Mouse (Mus musculus): Measurements from ENCODE around the gene Plxna2. TPM values are rescaled to one million over a fixed set of nuclear protein-coding genes. Genes with fewer than 3 reads are reported as not detected.

Gene Plxna2
- polyA plus RNA-seq, 1 experiment from 2014 or later = 72.1 TPM

- 93% methylated on average over 6 of the region's 6 CpGs for WGBS
- no peak for ATAC-seq (replicated peaks)
- H3K4me1 ChIP-seq = peaks cover 86% of the 10 kb centered on the region
These were observed 25.9 kb downstream of the Plxna2 start for GRCm38 (mm10) chr1:194643930-194644329.

GRCm38 (mm10) chr1:194645898-194646297 is 27.9 kb downstream of the Plxna2 start:
- Histone ChIP-seq H3K27ac (replicated peaks) (no peak overlapping the region), H3K27me3 (no peaks in the 10 kb centered on the region), H3K9ac (replicated peaks) (no peak overlapping the region), H3K4me1 (peaks cover 71% of the 10 kb centered on the region), H3K36me3 (peaks cover 55% of the 10 kb centered on the region), H3K4me3 (no peak overlapping the region), H3K9me3 (no peaks in the 10 kb centered on the region), H3K4me2 (replicated peaks) (peak overlapping the region; percentile 17; the same call in 1 of the 2 replicates)
- ATAC-seq (replicated peaks) = no peak
- WGBS = 85% methylated on average over 1 of the region's 1 CpGs

More at GRCm38 (mm10) chr1:194643930-194644329, 25.9 kb downstream of the Plxna2 start:
- Histone ChIP-seq H3K36me3 (peaks cover 35% of the 10 kb centered on the region), H3K27me3 (no peaks in the 10 kb centered on the region), H3K4me2 (replicated peaks) (no peak overlapping the region), H3K4me3 (no peak overlapping the region), H3K27ac (replicated peaks) (no peak overlapping the region), H3K9ac (replicated peaks) (no peak overlapping the region), H3K9me3 (no peaks in the 10 kb centered on the region)

- H3K4me2 ChIP-seq (replicated peaks) = no peak overlapping the region
- H3K27ac ChIP-seq (replicated peaks) = no peak overlapping the region
- H3K4me3 ChIP-seq = no peak overlapping the region
- no peaks in the 10 kb centered on the region for H3K27me3 ChIP-seq
- ATAC-seq (replicated peaks) = no peak
- peaks cover 64% of the 10 kb centered on the region for H3K36me3 ChIP-seq
- 44% methylated on average over 1 of the region's 1 CpGs for WGBS
- H3K9me3 ChIP-seq = no peaks in the 10 kb centered on the region
- H3K4me1 ChIP-seq = peaks cover 38% of the 10 kb centered on the region
- H3K9ac ChIP-seq (replicated peaks) = no peak overlapping the region
These were observed 32.1 kb downstream of the Plxna2 start for GRCm38 (mm10) chr1:194650076-194650475.

- H3K9me3 ChIP-seq = no peaks in the 10 kb centered on the region
- peaks cover 34% of the 10 kb centered on the region for H3K4me1 ChIP-seq
- H3K36me3 ChIP-seq = peaks cover 61% of the 10 kb centered on the region
- H3K27ac ChIP-seq (replicated peaks) = no peak overlapping the region
- no peak overlapping the region for H3K4me3 ChIP-seq
- 94% methylated on average over 2 of the region's 2 CpGs for WGBS
- no peak overlapping the region for H3K9ac ChIP-seq (replicated peaks)
- no peak overlapping the region for H3K4me2 ChIP-seq (replicated peaks)
- H3K27me3 ChIP-seq = no peaks in the 10 kb centered on the region
- no peak for ATAC-seq (replicated peaks)
These were observed 32.5 kb downstream of the Plxna2 start for GRCm38 (mm10) chr1:194650566-194650965.

- H3K9ac ChIP-seq (replicated peaks) = no peak overlapping the region
- no peaks in the 10 kb centered on the region for H3K27me3 ChIP-seq
- no peak for ATAC-seq (replicated peaks)
- no peaks in the 10 kb centered on the region for H3K9me3 ChIP-seq
- WGBS = 93% methylated on average over 3 of the region's 3 CpGs
- no peak overlapping the region for H3K27ac ChIP-seq (replicated peaks)
- H3K4me3 ChIP-seq = no peak overlapping the region
- peaks cover 21% of the 10 kb centered on the region for H3K4me1 ChIP-seq
- no peak overlapping the region for H3K4me2 ChIP-seq (replicated peaks)
- peaks cover 55% of the 10 kb centered on the region for H3K36me3 ChIP-seq
These were observed 34.0 kb downstream of the Plxna2 start for GRCm38 (mm10) chr1:194651987-194652386.

GRCm38 (mm10) chr1:194658459-194659160 is 40.6 kb downstream of the Plxna2 start:
- H3K9me3 ChIP-seq = no peaks in the 10 kb centered on the region
- H3K27me3 ChIP-seq = no peaks in the 10 kb centered on the region
- peaks cover 26% of the 10 kb centered on the region for H3K36me3 ChIP-seq
- no peak overlapping the region for H3K4me3 ChIP-seq
- WGBS = 50% methylated on average over 1 of the region's 1 CpGs
- H3K4me1 ChIP-seq = peaks cover 38% of the 10 kb centered on the region
- H3K9ac ChIP-seq (replicated peaks) = no peak overlapping the region
- H3K4me2 ChIP-seq (replicated peaks) = no peak overlapping the region
- 0 out of 2 replicates have a peak overlapping the region, but pooled peaks have one; percentile 15 for H3K27ac ChIP-seq (replicated peaks)
- ATAC-seq (replicated peaks) = 0 out of 2 replicates have a peak, but pooled peaks have one; percentile 35

- WGBS = 92% methylated on average over 3 of the region's 3 CpGs
- peaks cover 28% of the 10 kb centered on the region for H3K36me3 ChIP-seq
- H3K27ac ChIP-seq (replicated peaks) = no peak overlapping the region
- no peak for ATAC-seq (replicated peaks)
- H3K9me3 ChIP-seq = no peaks in the 10 kb centered on the region
- H3K4me1 ChIP-seq = peaks cover 40% of the 10 kb centered on the region
- no peak overlapping the region for H3K9ac ChIP-seq (replicated peaks)
- no peak overlapping the region for H3K4me2 ChIP-seq (replicated peaks)
- no peak overlapping the region for H3K4me3 ChIP-seq
- H3K27me3 ChIP-seq = no peaks in the 10 kb centered on the region
These were observed 42.6 kb downstream of the Plxna2 start for GRCm38 (mm10) chr1:194660426-194661119.

- Histone ChIP-seq H3K4me1 (peaks cover 36% of the 10 kb centered on the region), H3K27ac (replicated peaks) (peak overlapping the region; percentile 42), H3K9me3 (no peaks in the 10 kb centered on the region), H3K36me3 (peaks cover 31% of the 10 kb centered on the region), H3K4me3 (no peak overlapping the region), H3K27me3 (no peaks in the 10 kb centered on the region), H3K9ac (replicated peaks) (no peak overlapping the region), H3K4me2 (replicated peaks) (no peak overlapping the region)
- no peak for ATAC-seq (replicated peaks)
These were observed 45.0 kb downstream of the Plxna2 start for GRCm38 (mm10) chr1:194663021-194663420.

GRCm38 (mm10) chr1:194665715-194666114 is 47.7 kb downstream of the Plxna2 start:
- no peak overlapping the region for H3K4me2 ChIP-seq (replicated peaks)
- H3K9ac ChIP-seq (replicated peaks) = no peak overlapping the region
- H3K4me1 ChIP-seq = peaks cover 17% of the 10 kb centered on the region
- H3K36me3 ChIP-seq = peaks cover 32% of the 10 kb centered on the region
- no peaks in the 10 kb centered on the region for H3K9me3 ChIP-seq
- no peak overlapping the region for H3K27ac ChIP-seq (replicated peaks)
- WGBS = 76% methylated on average over 3 of the region's 3 CpGs
- no peak overlapping the region for H3K4me3 ChIP-seq
- ATAC-seq (replicated peaks) = no peak
- no peaks in the 10 kb centered on the region for H3K27me3 ChIP-seq

GRCm38 (mm10) chr1:194671783-194672524 is 53.9 kb downstream of the Plxna2 start:
- ATAC-seq (replicated peaks) = no peak
- H3K9me3 ChIP-seq = no peaks in the 10 kb centered on the region
- 92% methylated on average over 4 of the region's 4 CpGs for WGBS
- H3K4me2 ChIP-seq (replicated peaks) = no peak overlapping the region
- H3K36me3 ChIP-seq = peaks cover 31% of the 10 kb centered on the region
- H3K9ac ChIP-seq (replicated peaks) = no peak overlapping the region
- no peaks in the 10 kb centered on the region for H3K27me3 ChIP-seq
- H3K27ac ChIP-seq (replicated peaks) = no peak overlapping the region
- H3K4me1 ChIP-seq = peaks cover 13% of the 10 kb centered on the region
- no peak overlapping the region for H3K4me3 ChIP-seq

GRCm38 (mm10) chr1:194672525-194672894 is 54.5 kb downstream of the Plxna2 start:
- ATAC-seq (replicated peaks) = no peak
- 89% methylated on average over 1 of the region's 1 CpGs for WGBS

GRCm38 (mm10) chr1:194673229-194673628 is 55.2 kb downstream of the Plxna2 start:
- ATAC-seq (replicated peaks) = no peak
- H3K36me3 ChIP-seq = peaks cover 22% of the 10 kb centered on the region
- H3K27me3 ChIP-seq = no peaks in the 10 kb centered on the region
- no peak overlapping the region for H3K27ac ChIP-seq (replicated peaks)
- H3K4me2 ChIP-seq (replicated peaks) = no peak overlapping the region
- no peaks in the 10 kb centered on the region for H3K9me3 ChIP-seq
- H3K4me1 ChIP-seq = peaks cover 19% of the 10 kb centered on the region
- H3K4me3 ChIP-seq = no peak overlapping the region
- no peak overlapping the region for H3K9ac ChIP-seq (replicated peaks)

More at GRCm38 (mm10) chr1:194672525-194672894, 54.5 kb downstream of the Plxna2 start:
- no peak overlapping the region for H3K4me3 ChIP-seq
- no peak overlapping the region for H3K27ac ChIP-seq (replicated peaks)
- no peak overlapping the region for H3K9ac ChIP-seq (replicated peaks)
- H3K4me2 ChIP-seq (replicated peaks) = no peak overlapping the region
- H3K27me3 ChIP-seq = no peaks in the 10 kb centered on the region
- peaks cover 25% of the 10 kb centered on the region for H3K36me3 ChIP-seq
- H3K9me3 ChIP-seq = no peaks in the 10 kb centered on the region
- H3K4me1 ChIP-seq = peaks cover 14% of the 10 kb centered on the region
